Mouse (Mus musculus): ENCODE results near the gene Fus. TPM values are rescaled to one million over a fixed set of nuclear protein-coding genes. Genes with fewer than 3 reads are reported as not detected.

Gene Fus
- polyA plus RNA-seq, 1 experiment from 2014 or later = 40.6 TPM

DNA sequence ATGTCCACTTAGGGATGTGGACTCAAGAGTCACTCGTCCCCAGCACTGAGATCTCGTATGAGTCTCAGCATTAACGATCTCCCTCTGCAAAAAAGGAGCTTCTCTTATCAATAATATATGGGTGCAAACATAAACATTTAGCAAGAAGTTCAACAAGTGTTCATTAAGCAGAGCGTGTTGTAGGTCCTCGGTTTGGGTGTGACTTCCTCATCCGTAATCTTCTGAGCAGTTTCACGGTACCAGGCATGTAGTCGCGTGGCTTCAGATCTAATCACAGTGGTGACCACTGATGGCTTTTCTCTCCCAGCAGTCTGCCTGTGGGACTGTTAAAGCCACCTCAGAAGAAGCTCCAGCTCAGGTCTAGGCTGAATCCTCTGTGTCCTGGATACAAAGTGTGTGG, 57.1 kb downstream of the Fus start:
- no peak overlapping the region for H3K9ac ChIP-seq (ENCODE audit: low read length)
- no peaks in the 10 kb centered on the region for H3K36me3 ChIP-seq (ENCODE audit: control insufficient read depth, insufficient read depth, low read length)
- no peaks in the 10 kb centered on the region for H3K4me1 ChIP-seq (ENCODE audit: control insufficient read depth in 2 of 2, insufficient read depth in 2 of 2, low read length in 2 of 2)
- ATAC-seq (ENCODE audit: insufficient number of reproducible peaks, insufficient read depth, low FRiP score, low read depth) = no peak
- WGBS = 85% methylated on average over 9 of the region's 9 CpGs
- no peaks in the 10 kb centered on the region for H3K9me3 ChIP-seq (ENCODE audit: control insufficient read depth, low read length)
- H3K4me2 ChIP-seq (ENCODE audit: low read length) = no peak overlapping the region
- H3K27ac ChIP-seq (replicated peaks in 1 of 2; ENCODE audit: control insufficient read depth in 1 of 2, insufficient read depth in 1 of 2, low read depth in 2 of 2, low read length in 2 of 2) = no peak overlapping the region
- no peak overlapping the region for H3K4me3 ChIP-seq (ENCODE audit: control insufficient read depth in 1 of 2, insufficient read depth in 1 of 2, low read depth in 1 of 2, low read length in 2 of 2)
- H3K27me3 ChIP-seq (ENCODE audit: control insufficient read depth, insufficient read depth, low read length) = no peaks in the 10 kb centered on the region

DNA sequence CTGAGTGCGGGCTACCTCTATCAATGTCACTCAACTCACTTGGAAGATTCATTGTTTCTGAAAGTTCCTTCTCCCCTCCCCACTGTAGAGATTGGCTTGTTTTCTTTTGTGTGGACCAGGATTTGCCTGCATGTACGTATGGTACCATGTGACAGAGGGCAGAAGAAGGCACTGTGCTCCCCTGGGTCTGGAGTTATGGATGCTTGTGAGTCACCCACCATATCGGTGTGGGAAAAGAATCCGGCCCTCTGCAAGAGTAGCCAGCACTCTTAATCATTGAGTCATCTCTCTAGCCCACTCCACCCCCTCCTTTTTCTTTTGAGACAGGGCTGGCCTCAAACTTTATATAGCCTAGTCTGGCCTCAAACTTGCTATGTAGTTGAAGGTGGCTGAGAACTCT, 57.7 kb downstream of the Fus start:
- Histone ChIP-seq H3K4me2 (ENCODE audit: low read length) (no peak overlapping the region), H3K4me1 (ENCODE audit: control insufficient read depth in 2 of 2, insufficient read depth in 2 of 2, low read length in 2 of 2) (no peaks in the 10 kb centered on the region), H3K36me3 (ENCODE audit: control insufficient read depth, insufficient read depth, low read length) (no peaks in the 10 kb centered on the region), H3K9ac (ENCODE audit: low read length) (no peak overlapping the region), H3K27me3 (ENCODE audit: control insufficient read depth, insufficient read depth, low read length) (no peaks in the 10 kb centered on the region), H3K9me3 (ENCODE audit: control insufficient read depth, low read length) (no peaks in the 10 kb centered on the region), H3K4me3 (ENCODE audit: control insufficient read depth in 1 of 2, insufficient read depth in 1 of 2, low read depth in 1 of 2, low read length in 2 of 2) (no peak overlapping the region), H3K27ac (replicated peaks in 1 of 2; ENCODE audit: control insufficient read depth in 1 of 2, insufficient read depth in 1 of 2, low read depth in 2 of 2, low read length in 2 of 2) (no peak overlapping the region)
- ATAC-seq (ENCODE audit: insufficient number of reproducible peaks, insufficient read depth, low FRiP score, low read depth) = no peak
- WGBS = 58% methylated on average over 4 of the region's 4 CpGs

DNA sequence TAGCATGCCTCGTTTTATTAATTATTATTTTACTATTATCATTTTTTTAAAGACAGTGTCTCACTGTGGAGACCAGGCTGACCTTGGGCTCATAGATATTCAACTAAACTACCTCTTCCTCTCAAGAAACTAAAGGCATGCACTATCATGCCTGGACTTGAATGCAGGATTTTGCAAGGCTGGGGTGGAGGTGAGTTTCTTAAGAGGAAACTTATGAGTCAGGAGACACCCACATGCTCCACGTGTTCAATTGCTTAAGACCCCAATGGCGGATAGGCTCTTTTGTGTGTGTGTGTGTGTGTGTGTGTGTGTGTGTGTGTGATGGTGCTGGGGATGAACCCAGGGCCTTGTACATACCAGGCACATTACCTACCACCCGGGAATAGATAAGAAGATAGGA, 58.1 kb downstream of the Fus start:
- Histone ChIP-seq H3K9me3 (ENCODE audit: control insufficient read depth, low read length) (no peaks in the 10 kb centered on the region), H3K4me2 (ENCODE audit: low read length) (no peak overlapping the region), H3K9ac (ENCODE audit: low read length) (no peak overlapping the region), H3K27me3 (ENCODE audit: control insufficient read depth, insufficient read depth, low read length) (no peaks in the 10 kb centered on the region), H3K4me3 (ENCODE audit: control insufficient read depth in 1 of 2, insufficient read depth in 1 of 2, low read depth in 1 of 2, low read length in 2 of 2) (no peak overlapping the region), H3K27ac (replicated peaks in 1 of 2; ENCODE audit: control insufficient read depth in 1 of 2, insufficient read depth in 1 of 2, low read depth in 2 of 2, low read length in 2 of 2) (no peak overlapping the region), H3K4me1 (ENCODE audit: control insufficient read depth in 2 of 2, insufficient read depth in 2 of 2, low read length in 2 of 2) (no peaks in the 10 kb centered on the region), H3K36me3 (ENCODE audit: control insufficient read depth, insufficient read depth, low read length) (no peaks in the 10 kb centered on the region)
- WGBS = 60% methylated on average over 4 of the region's 4 CpGs
- ATAC-seq (ENCODE audit: insufficient number of reproducible peaks, insufficient read depth, low FRiP score, low read depth) = no peak

DNA sequence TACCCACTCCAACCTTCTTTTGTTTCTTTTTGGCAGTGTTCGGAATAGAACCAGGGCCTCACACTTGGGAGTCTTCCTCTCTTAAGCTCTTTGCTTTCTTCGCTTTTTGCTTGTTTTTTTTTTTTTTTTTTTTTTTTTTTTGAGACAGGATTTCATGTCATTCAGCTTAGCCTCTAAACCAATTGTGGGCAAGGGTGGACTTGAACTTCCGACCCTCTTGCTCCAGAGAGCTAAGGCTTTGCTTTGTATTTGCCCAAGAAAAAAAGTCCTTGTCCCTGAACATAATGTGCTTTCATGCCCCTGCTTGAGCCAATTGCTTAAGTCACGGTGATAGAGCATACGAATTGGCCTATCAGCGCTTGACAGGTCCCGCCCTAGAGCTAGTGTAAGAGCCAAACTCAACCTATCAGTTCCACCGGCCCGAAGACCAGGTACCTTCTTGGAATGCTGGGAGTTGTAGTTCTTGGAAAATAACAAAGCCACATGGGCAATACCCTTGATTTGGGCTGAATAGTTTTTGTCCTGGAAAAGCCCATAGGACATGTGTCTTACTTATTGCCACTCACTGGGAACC, 64.2 kb downstream of the Fus start:
- H3K4me2 ChIP-seq (ENCODE audit: low read length) = no peak overlapping the region
- no peaks in the 10 kb centered on the region for H3K27me3 ChIP-seq (ENCODE audit: control insufficient read depth, insufficient read depth, low read length)
- ATAC-seq (ENCODE audit: insufficient number of reproducible peaks, insufficient read depth, low FRiP score, low read depth) = no peak
- no peaks in the 10 kb centered on the region for H3K9me3 ChIP-seq (ENCODE audit: control insufficient read depth, low read length)
- WGBS = 43% methylated on average over 9 of the region's 9 CpGs
- H3K27ac ChIP-seq (replicated peaks in 1 of 2; ENCODE audit: control insufficient read depth in 1 of 2, insufficient read depth in 1 of 2, low read depth in 2 of 2, low read length in 2 of 2) = no peak overlapping the region
- H3K4me3 ChIP-seq (ENCODE audit: control insufficient read depth in 1 of 2, insufficient read depth in 1 of 2, low read depth in 1 of 2, low read length in 2 of 2) = no peak overlapping the region
- H3K9ac ChIP-seq (ENCODE audit: low read length) = no peak overlapping the region
- peaks cover 0 to 2% of the 10 kb centered on the region in 2 experiments; a peak in 1 of 4 replicates for H3K4me1 ChIP-seq (ENCODE audit: control insufficient read depth in 2 of 2, insufficient read depth in 2 of 2, low read length in 2 of 2)
- no peaks in the 10 kb centered on the region for H3K36me3 ChIP-seq (ENCODE audit: control insufficient read depth, insufficient read depth, low read length)

DNA sequence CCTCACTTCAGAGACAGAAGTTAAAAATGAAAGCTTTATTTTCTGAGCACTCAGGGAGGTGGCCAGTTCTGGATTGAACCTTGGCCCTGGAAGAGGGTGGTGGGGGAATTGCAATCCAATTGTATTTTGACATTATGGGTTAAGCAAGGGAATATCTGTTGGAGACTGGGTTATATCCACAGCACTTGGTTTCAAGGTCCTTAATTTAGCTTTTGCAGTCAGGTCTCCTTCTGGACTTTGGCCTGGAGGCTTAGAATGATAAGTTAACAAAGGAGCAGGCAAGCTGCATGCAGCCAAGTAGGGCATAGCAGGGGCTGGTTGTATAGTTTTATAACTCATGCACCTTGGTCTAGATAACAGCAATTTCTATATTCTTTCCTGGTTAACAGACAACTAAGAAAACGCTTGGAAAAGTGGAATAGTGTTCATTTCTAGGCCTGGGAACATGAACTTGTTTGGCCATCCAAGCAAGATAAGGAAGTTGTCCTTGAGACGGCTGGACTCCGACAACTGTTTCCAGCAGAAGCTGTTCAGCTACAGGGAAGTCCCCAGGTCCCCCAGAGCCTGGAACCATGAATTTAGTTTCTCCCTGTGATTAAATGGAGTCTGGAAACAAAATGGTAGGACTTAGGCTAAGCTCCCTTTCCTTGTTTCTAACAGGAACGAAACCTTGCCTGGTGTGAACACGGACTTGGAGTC, 65.2 kb downstream of the Fus start:
- no peak overlapping the region for H3K27ac ChIP-seq (replicated peaks in 1 of 2; ENCODE audit: control insufficient read depth in 1 of 2, insufficient read depth in 1 of 2, low read depth in 2 of 2, low read length in 2 of 2)
- ATAC-seq (ENCODE audit: insufficient number of reproducible peaks, insufficient read depth, low FRiP score, low read depth) = no peak
- WGBS = 65% methylated on average over 5 of the region's 5 CpGs
- H3K36me3 ChIP-seq (ENCODE audit: control insufficient read depth, insufficient read depth, low read length) = no peaks in the 10 kb centered on the region
- no peak overlapping the region for H3K4me3 ChIP-seq (ENCODE audit: control insufficient read depth in 1 of 2, insufficient read depth in 1 of 2, low read depth in 1 of 2, low read length in 2 of 2)
- H3K4me1 ChIP-seq (ENCODE audit: control insufficient read depth in 2 of 2, insufficient read depth in 2 of 2, low read length in 2 of 2) = peaks cover 0 to 2% of the 10 kb centered on the region in 2 experiments; a peak in 1 of 4 replicates
- H3K9ac ChIP-seq (ENCODE audit: low read length) = no peak overlapping the region
- no peaks in the 10 kb centered on the region for H3K27me3 ChIP-seq (ENCODE audit: control insufficient read depth, insufficient read depth, low read length)
- no peaks in the 10 kb centered on the region for H3K9me3 ChIP-seq (ENCODE audit: control insufficient read depth, low read length)
- H3K4me2 ChIP-seq (ENCODE audit: low read length) = no peak overlapping the region

DNA sequence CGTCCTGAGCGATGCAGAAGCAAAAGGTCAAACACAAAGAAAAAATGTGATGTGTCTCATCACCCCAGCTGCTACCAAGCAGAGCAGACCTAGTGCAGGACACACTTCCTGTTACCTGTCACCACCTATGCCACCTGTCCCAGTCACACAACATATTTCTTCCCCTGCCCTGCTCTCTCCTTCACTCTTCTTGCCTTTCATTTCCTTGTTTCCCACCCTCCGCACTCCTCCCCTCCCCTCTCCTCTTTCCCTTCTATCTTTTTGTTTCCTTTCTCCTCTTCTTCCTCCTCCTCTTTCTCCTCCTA, 65.7 kb downstream of the Fus start:
- H3K36me3 ChIP-seq (ENCODE audit: control insufficient read depth, insufficient read depth, low read length) = no peaks in the 10 kb centered on the region
- ATAC-seq (ENCODE audit: insufficient number of reproducible peaks, insufficient read depth, low FRiP score, low read depth) = no peak
- 83% methylated on average over 3 of the region's 3 CpGs for WGBS
- H3K4me1 ChIP-seq (ENCODE audit: control insufficient read depth in 2 of 2, insufficient read depth in 2 of 2, low read length in 2 of 2) = peaks cover 0 to 2% of the 10 kb centered on the region in 2 experiments; a peak in 1 of 4 replicates
- no peak overlapping the region for H3K4me3 ChIP-seq (ENCODE audit: control insufficient read depth in 1 of 2, insufficient read depth in 1 of 2, low read depth in 1 of 2, low read length in 2 of 2)
- H3K27me3 ChIP-seq (ENCODE audit: control insufficient read depth, insufficient read depth, low read length) = no peaks in the 10 kb centered on the region
- no peak overlapping the region for H3K9ac ChIP-seq (ENCODE audit: low read length)
- H3K27ac ChIP-seq (replicated peaks in 1 of 2; ENCODE audit: control insufficient read depth in 1 of 2, insufficient read depth in 1 of 2, low read depth in 2 of 2, low read length in 2 of 2) = no peak overlapping the region
- no peak overlapping the region for H3K4me2 ChIP-seq (ENCODE audit: low read length)
- no peaks in the 10 kb centered on the region for H3K9me3 ChIP-seq (ENCODE audit: control insufficient read depth, low read length)

DNA sequence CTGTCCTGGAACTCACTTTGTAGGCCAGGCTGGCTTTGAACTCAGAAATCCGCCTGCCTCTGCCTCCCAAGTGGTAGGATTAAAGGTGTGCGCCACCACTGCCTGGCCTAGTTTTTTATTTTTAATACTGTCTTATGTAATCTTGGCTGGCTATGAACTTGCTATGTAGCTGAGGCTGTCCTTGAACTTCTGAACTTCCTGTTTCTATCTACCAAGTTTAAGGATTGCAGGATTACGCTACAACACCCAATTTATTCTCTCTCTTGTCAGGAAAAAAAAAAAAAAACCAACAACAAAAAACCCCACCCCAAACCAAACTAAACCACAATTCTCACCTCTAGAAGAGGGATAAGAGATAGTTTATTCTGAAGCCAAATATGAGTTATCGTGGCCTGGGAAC, 66.4 kb downstream of the Fus start:
- ATAC-seq (ENCODE audit: insufficient number of reproducible peaks, insufficient read depth, low FRiP score, low read depth) = no peak
- H3K4me3 ChIP-seq (ENCODE audit: control insufficient read depth in 1 of 2, insufficient read depth in 1 of 2, low read depth in 1 of 2, low read length in 2 of 2) = no peak overlapping the region
- no peak overlapping the region for H3K9ac ChIP-seq (ENCODE audit: low read length)
- whole genome bisulfite sequencing = 86% methylated on average over 4 of the region's 4 CpGs
- no peak overlapping the region for H3K4me2 ChIP-seq (ENCODE audit: low read length)
- H3K27ac ChIP-seq (replicated peaks in 1 of 2; ENCODE audit: control insufficient read depth in 1 of 2, insufficient read depth in 1 of 2, low read depth in 2 of 2, low read length in 2 of 2) = no peak overlapping the region
- H3K27me3 ChIP-seq (ENCODE audit: control insufficient read depth, insufficient read depth, low read length) = no peaks in the 10 kb centered on the region
- peaks cover 0 to 2% of the 10 kb centered on the region in 2 experiments; a peak in 1 of 4 replicates for H3K4me1 ChIP-seq (ENCODE audit: control insufficient read depth in 2 of 2, insufficient read depth in 2 of 2, low read length in 2 of 2)
- H3K36me3 ChIP-seq (ENCODE audit: control insufficient read depth, insufficient read depth, low read length) = no peaks in the 10 kb centered on the region
- no peaks in the 10 kb centered on the region for H3K9me3 ChIP-seq (ENCODE audit: control insufficient read depth, low read length)
